Mouse (Mus musculus) MEL (cell line): ENCODE results near the gene Trim27. TPM values are rescaled to one million over a fixed set of nuclear protein-coding genes. Genes with fewer than 3 reads are reported as not detected.

Source experiments
- DNase-seq: peaks from one replicate; pipeline ENCODE4 v3.0.0; 2011; ENCODE audit warnings: low read depth, low spot score
- H3K27ac ChIP-seq: 2 replicates; pipeline ENCODE4 v1.5.1; 2012; ENCODE audit warnings: low read depth, mild to moderate bottlenecking, control low read depth, low read length, moderate library complexity; ENCODE audit not compliant: control insufficient read depth
- H3K27me3 ChIP-seq, 2 experiments: fragments of 150-350 bp in 1 of 2; sonication (generic) in 1 of 2; 2 replicates each; pipeline ENCODE4 v1.6.1; 2012; ENCODE audit warnings: low read length in 2 of 2, mild to moderate bottlenecking in 2 of 2, improper control_type of control experiment in 1 of 2, moderate library complexity in 1 of 2; ENCODE audit not compliant: insufficient read depth in 2 of 2, control insufficient read depth in 1 of 2
- H3K36me3 ChIP-seq, 2 experiments: 2 replicates each; pipeline ENCODE4 v1.6.1; 2012 to 2014; ENCODE audit warnings: low read length in 2 of 2, improper control_type of control experiment in 1 of 2, inconsistent platforms in 1 of 2, mild to moderate bottlenecking in 1 of 2; ENCODE audit not compliant: insufficient read depth in 2 of 2, control insufficient read depth in 1 of 2
- H3K4me1 ChIP-seq, 2 experiments: fragments of 150-350 bp in 1 of 2; sonication (generic) in 1 of 2; 2 replicates each; pipeline ENCODE4 v1.6.1; 2012; ENCODE audit warnings: low read length in 2 of 2, improper control_type of control experiment in 1 of 2, mild to moderate bottlenecking in 1 of 2; ENCODE audit not compliant: insufficient read depth in 2 of 2, control insufficient read depth in 1 of 2
- H3K4me3 ChIP-seq, 2 experiments: fragments of 150-350 bp in 1 of 2; sonication (generic) in 1 of 2; 2 replicates each; pipeline ENCODE4 v1.5.1; 2012; ENCODE audit warnings: low read depth in 2 of 2, low read length in 2 of 2, mild to moderate bottlenecking in 2 of 2, moderate library complexity in 2 of 2, control low read depth in 1 of 2, improper control_type of control experiment in 1 of 2; ENCODE audit not compliant: control insufficient read depth in 1 of 2, insufficient read depth in 1 of 2
- H3K79me2 ChIP-seq: 2 replicates; pipeline ENCODE4 v1.6.1; 2012; ENCODE audit warnings: mild to moderate bottlenecking, low read length, moderate library complexity; ENCODE audit not compliant: control insufficient read depth, poor library complexity, insufficient read depth
- H3K9ac ChIP-seq: 2 replicates; pipeline ENCODE4 v1.6.1; 2012; ENCODE audit warnings: low read depth, mild to moderate bottlenecking, control low read depth, low read length, moderate library complexity; ENCODE audit not compliant: control insufficient read depth, poor library complexity, severe bottlenecking
- H3K9me3 ChIP-seq: fragments of 150-350 bp; sonication (generic); replicated peaks from 2 replicates; pipeline ENCODE4 v1.6.1; 2012; ENCODE audit warnings: mild to moderate bottlenecking, low read length, improper control_type of control experiment, moderate library complexity; ENCODE audit not compliant: insufficient read depth
- BHLHE40 ChIP-seq: IDR thresholded peaks from 2 replicates; pipeline ENCODE4 v1.6.1; 2012; ENCODE audit warnings: low read depth, mild to moderate bottlenecking, inconsistent platforms, low read length, improper control_type of control experiment, borderline replicate concordance
- CTCF ChIP-seq, 3 experiments: IDR thresholded peaks in 2 of 3; conservative IDR thresholded peaks in 1 of 3; 2 replicates each; pipeline ENCODE4 v1.5.1; 2011 to 2012; ENCODE audit warnings: low read length in 3 of 3, low read depth in 2 of 3, mild to moderate bottlenecking in 2 of 3, improper control_type of control experiment in 1 of 3, inconsistent platforms in 1 of 3, mixed read lengths in 1 of 3, moderate library complexity in 1 of 3; ENCODE audit not compliant: control insufficient read depth in 1 of 3, insufficient read depth in 1 of 3, poor library complexity in 1 of 3, severe bottlenecking in 1 of 3
- ETS1 ChIP-seq: IDR thresholded peaks from 2 replicates; pipeline ENCODE4 v1.6.1; 2012; ENCODE audit warnings: low read depth, mild to moderate bottlenecking, inconsistent platforms, low read length, improper control_type of control experiment, moderate library complexity
- HCFC1 ChIP-seq: IDR thresholded peaks from 2 replicates; pipeline ENCODE4 v1.6.1; 2012; ENCODE audit warnings: low read depth, mild to moderate bottlenecking, inconsistent platforms, low read length, improper control_type of control experiment, moderate library complexity
- MAFK ChIP-seq: IDR thresholded peaks from 2 replicates; pipeline ENCODE4 v1.6.1; 2011; ENCODE audit warnings: low read depth, mild to moderate bottlenecking, low read length, improper control_type of control experiment, borderline replicate concordance
- MAZ ChIP-seq: IDR thresholded peaks from 2 replicates; pipeline ENCODE4 v1.6.1; 2012; ENCODE audit warnings: low read depth, mild to moderate bottlenecking, inconsistent platforms, low read length, improper control_type of control experiment
- MEF2A ChIP-seq: IDR thresholded peaks from 2 replicates; pipeline ENCODE4 v1.6.1; 2014; ENCODE audit warnings: low read depth, mild to moderate bottlenecking, inconsistent platforms, low read length, improper control_type of control experiment; ENCODE audit not compliant: poor library complexity, insufficient replicate concordance, severe bottlenecking; ENCODE audit errors: extremely low read depth
- MYB ChIP-seq: IDR thresholded peaks from 2 replicates; pipeline ENCODE4 v1.6.1; 2011; ENCODE audit warnings: mild to moderate bottlenecking, low read depth, low read length, improper control_type of control experiment
- MYC ChIP-seq: IDR thresholded peaks from 2 replicates; pipeline ENCODE4 v1.6.1; 2011; ENCODE audit warnings: low read depth, mild to moderate bottlenecking, low read length, improper control_type of control experiment, moderate library complexity
- POLR2AphosphoS5 ChIP-seq: IDR thresholded peaks from 2 replicates; pipeline ENCODE4 v1.6.1; 2012; ENCODE audit warnings: low read depth, borderline replicate concordance, mild to moderate bottlenecking, inconsistent platforms, low read length, moderate library complexity, mixed read lengths
- RCOR1 ChIP-seq: IDR thresholded peaks from 2 replicates; pipeline ENCODE4 v1.6.1; 2012; ENCODE audit warnings: low read depth, mild to moderate bottlenecking, inconsistent platforms, low read length, improper control_type of control experiment
- TBP ChIP-seq: IDR thresholded peaks from 2 replicates; pipeline ENCODE4 v1.8.0; 2011; ENCODE audit warnings: low read depth, low read length, improper control_type of control experiment
- UBTF ChIP-seq: IDR thresholded peaks from 2 replicates; pipeline ENCODE4 v1.6.1; 2012; ENCODE audit warnings: low read depth, mild to moderate bottlenecking, inconsistent platforms, low read length, improper control_type of control experiment, moderate library complexity, borderline replicate concordance; ENCODE audit not compliant: insufficient read depth
- ZMIZ1 ChIP-seq: IDR thresholded peaks from 2 replicates; pipeline ENCODE4 v1.6.1; 2012; ENCODE audit warnings: low read depth, mild to moderate bottlenecking, inconsistent platforms, low read length, improper control_type of control experiment, moderate library complexity
- polyA plus RNA-seq, 2 experiments: library from polyadenylated mRNA; stranded (reverse) in 1 of 2; unstranded in 1 of 2; fragments of >175 nt in 1 of 2; fragments of >200 nt in 1 of 2; gene quantifications; 2 replicates each; pipeline versions ENCODE4 v1.2.1 to v1.2.4; 2012; ENCODE audit warnings: low replicate concordance in 2 of 2, low read depth in 1 of 2; ENCODE audit not compliant: insufficient read length in 2 of 2, insufficient read depth in 1 of 2, missing spikeins in 1 of 2
- total RNA-seq: library from RNA; depleted of rRNA; stranded (reverse); fragments of 300-350 nt; gene quantifications from 2 replicates; pipeline ENCODE4 v1.2.3, GENCODE M21; 2012

Trim27 gene
- total and polyA plus RNA-seq, 3 experiments: 258 to 339 (median 311) TPM

DNA sequence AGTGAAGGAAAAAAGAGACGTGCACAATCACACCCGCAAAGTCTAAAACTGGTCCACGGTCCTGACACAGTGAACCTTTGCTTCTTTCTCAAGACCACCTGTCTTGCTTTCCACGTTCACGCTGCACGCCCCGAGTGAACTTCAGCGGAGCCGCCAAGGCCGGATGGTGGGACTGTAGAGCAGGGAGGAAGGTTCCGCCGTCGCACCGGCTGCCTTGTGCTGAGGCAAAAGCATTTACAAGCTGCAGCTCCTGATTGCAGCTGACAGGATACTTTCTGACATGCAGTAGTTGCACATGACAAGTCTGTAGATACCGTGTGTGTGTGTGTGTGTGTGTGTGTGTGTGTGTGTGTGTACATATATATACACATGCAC is 8.1 kb upstream of the Trim27 start:
- Histone ChIP-seq H3K36me3 (peaks cover 0 to 12% of the 10 kb centered on the region in 2 experiments; a peak in 2 of 4 replicates), H3K79me2 (no peaks in the 10 kb centered on the region), H3K9ac (peak overlapping the region; percentile 53), H3K4me3 (peak overlapping the region; percentile 60 to 61), H3K4me1 (peaks cover 0 to 7% of the 10 kb centered on the region in 2 experiments; a peak in 2 of 4 replicates), H3K27me3 (no peaks in the 10 kb centered on the region), H3K27ac (no peak overlapping the region), H3K9me3 (no peaks in the 10 kb centered on the region)
- DNase-seq: peak; percentile 82
- TF ChIP-seq UBTF (no peak), MYB (no peak), MYC (no peak), BHLHE40 (no peak), ETS1 (no peak), MEF2A (no peak), POLR2AphosphoS5 (no peak), TBP (no peak), HCFC1 (no peak)

DNA sequence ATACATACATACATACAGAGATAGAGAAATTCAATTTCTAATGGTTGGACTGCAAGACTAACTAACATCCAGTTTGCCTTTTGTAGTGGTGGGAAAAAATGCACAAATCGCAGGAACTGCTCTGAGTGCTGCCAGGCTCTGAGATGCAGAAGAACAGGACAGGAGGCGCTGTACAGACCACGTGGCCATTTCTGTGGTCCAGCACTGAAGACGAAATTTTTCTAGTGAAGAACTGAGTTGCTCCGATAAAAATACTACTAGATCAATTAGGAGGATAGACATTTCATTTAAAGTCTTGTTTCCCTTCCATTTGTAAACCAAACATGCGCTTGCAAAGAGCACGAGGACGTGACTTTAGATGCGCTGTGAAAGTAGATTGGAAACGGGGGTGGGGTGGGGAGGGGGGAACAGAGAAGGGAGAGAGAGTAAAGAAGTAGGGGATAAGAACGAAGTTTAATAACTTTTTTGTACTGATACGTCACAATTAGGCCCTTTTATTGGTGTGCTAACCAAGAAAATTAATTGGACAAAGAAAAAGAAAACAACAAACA is 7.6 kb upstream of the Trim27 start:
- TF ChIP-seq MAFK (no peak), CTCF (IDR thresholded peaks at IDR 0.05 in 2 of 3, conservative IDR thresholded peaks at IDR 0.05 in 1 of 3; ENCODE audit: control insufficient read depth in 1 of 3, insufficient read depth in 1 of 3, low read depth in 2 of 3, low read length in 3 of 3, poor library complexity in 1 of 3, severe bottlenecking in 1 of 3) (peak in 2 of 3 experiments; percentile 26 to 46; a peak in 3 of 6 replicates), MAZ (no peak), RCOR1 (no peak), ZMIZ1 (no peak), HCFC1 (no peak)
- peak; percentile 93 for DNase-seq
- Histone ChIP-seq H3K27ac (peak overlapping the region; percentile 26; the same call in 1 of the 2 replicates), H3K79me2 (no peaks in the 10 kb centered on the region), H3K27me3 (no peaks in the 10 kb centered on the region), H3K4me3 (peak overlapping the region; percentile 60 to 61), H3K36me3 (peaks cover 0 to 9% of the 10 kb centered on the region in 2 experiments; a peak in 2 of 4 replicates), H3K9me3 (no peaks in the 10 kb centered on the region), H3K4me1 (peaks cover 0 to 7% of the 10 kb centered on the region in 2 experiments; a peak in 2 of 4 replicates), H3K9ac (peak overlapping the region; percentile 57)
